Mouse (Mus musculus) E14TG2a.4 (cell line): ENCODE data around the gene Ott.
"Not testable (repeated sequence)": the region's sequence is repeated elsewhere in the genome, so short reads cannot be mapped to it uniquely, and the experiment has no call there.

Experiments
- H3K27me3 ChIP-seq: 2 replicates; pipeline ENCODE4 v1.6.1; 2014; ENCODE audit warnings: low read length, control low read depth; ENCODE audit not compliant: insufficient read depth
- H3K36me3 ChIP-seq: 2 replicates; pipeline ENCODE4 v1.6.1; 2014; ENCODE audit warnings: low read length, control low read depth; ENCODE audit not compliant: insufficient read depth
- H3K4me1 ChIP-seq: replicated peaks from 2 replicates; pipeline ENCODE4 v1.6.1; 2014; ENCODE audit warnings: low read depth, low read length, control low read depth
- H3K4me3 ChIP-seq: replicated peaks from 2 replicates; pipeline ENCODE4 v1.5.1; 2014; ENCODE audit warnings: mild to moderate bottlenecking, low read length
- H3K9me3 ChIP-seq: 2 replicates; pipeline ENCODE4 v1.6.1; 2014; ENCODE audit warnings: low read length, control low read depth

Ott gene

DNA sequence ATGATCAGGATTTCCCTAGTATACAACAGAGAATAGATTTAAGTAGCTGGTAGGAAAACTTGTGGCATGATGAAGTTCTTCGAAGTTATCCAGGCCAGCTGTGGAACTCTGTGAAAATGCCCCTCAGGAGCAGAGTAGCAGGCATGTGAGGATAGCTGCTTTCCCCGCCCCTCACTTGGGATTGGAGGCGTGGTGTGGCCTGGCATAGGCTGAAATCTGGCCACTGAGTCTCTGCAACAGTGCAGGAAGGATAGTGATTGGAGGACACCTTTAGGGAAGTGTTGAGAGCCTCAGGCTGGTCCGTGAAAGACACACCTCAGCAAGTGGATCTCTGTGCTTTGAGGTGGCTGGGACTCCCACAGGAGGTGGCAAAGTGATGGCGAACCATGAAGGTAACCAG is at the start of gene Ott:
Gene Ott (plus strand): TSS at position 301 of the 400 bp plus-strand sequence.
- H3K4me1 ChIP-seq, H3K9me3 ChIP-seq, H3K36me3 ChIP-seq, H3K4me3 ChIP-seq, H3K27me3 ChIP-seq: not testable (repeated sequence)
